Mouse (Mus musculus) spleen, postnatal 10 days (tissue): ENCODE results near the gene Aaed1.
A peak's percentile ranks its signal among the peaks of the same experiment; 100 is the strongest.
"Not testable (repeated sequence)": the region's sequence is repeated elsewhere in the genome, so short reads cannot be mapped to it uniquely, and the experiment has no call there.

ENCODE experiments used
- DNase-seq, 2 experiments: peaks; one replicate each; pipeline ENCODE4 v3.0.0; 2021 to 2022; ENCODE audit warnings: low spot score in 2 of 2

Aaed1 gene

GRCm38 (mm10) chr13:64307508-64307907, 5.0 kb downstream of the Aaed1 start:
- DNase-seq, result no peak

DNA sequence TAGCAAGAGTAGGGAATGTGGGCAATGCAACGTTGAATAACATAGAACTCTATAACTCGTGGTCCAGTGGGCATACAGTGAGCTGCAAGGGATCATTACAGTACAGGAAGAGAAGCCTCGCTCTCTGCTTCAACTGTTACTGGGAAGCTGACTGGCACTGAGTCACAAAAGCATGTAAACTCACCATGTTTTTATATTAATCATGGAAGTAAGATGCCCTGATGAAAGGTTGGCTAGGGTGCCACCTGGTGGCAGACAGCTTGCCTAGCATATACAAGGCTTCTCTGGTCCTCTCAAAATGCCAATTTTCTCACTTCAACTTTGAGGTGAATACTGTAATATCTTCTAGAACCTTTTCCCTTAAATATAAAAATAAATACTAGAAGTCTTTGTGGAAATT, 6.4 kb downstream of the Aaed1 start:
- DNase-seq, result peak in 1 of 2 experiments; percentile 74

- DNase-seq, result no peak
Measured at GRCm38 (mm10) chr13:64299069-64299468, 13.4 kb downstream of the Aaed1 start.

DNA sequence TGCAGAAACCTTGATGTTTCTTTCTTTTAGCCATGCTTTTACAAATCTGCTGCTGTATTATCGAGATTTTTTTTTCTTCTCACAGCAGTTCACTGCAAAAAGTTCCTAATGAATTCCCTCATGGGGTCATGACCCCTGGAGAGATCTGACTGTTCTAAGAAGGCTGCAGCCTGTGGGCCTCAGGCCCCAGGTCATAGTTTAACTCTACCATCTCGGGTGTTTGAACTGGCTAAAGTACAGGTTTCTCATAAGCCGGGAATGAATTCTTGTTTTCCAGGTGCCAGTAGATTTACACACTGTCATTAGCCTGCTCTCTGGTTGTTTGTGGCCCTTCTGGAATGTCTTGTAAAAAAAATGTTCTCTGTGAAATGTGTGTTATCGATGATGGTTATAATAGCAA, 25.7 kb downstream of the Aaed1 start:
- no peak for DNase-seq

GRCm38 (mm10) chr13:64286321-64286720, 26.2 kb downstream of the Aaed1 start:
- DNase-seq, result no peak

- DNase-seq, result no peak
Measured at GRCm38 (mm10) chr13:64284676-64285075, 27.8 kb downstream of the Aaed1 start.

DNA sequence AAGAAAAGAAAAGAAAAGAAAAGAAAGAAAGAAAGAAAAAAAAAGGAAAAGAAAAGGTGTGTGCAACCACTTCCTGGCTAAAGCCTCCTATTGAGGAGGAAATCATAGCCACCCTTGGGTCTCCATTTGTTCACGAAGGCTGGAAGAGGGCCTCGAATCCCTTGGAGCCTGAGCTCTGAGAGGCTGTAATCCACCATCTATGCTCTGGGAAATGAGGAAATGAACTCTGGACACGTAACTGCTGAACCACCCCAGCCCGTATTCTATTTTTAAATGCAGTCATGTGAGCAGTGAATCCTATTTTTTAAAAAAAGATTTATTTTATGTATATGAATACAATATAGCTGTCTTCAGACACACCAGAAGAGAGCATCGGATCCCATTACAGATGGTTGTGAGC, 31.6 kb downstream of the Aaed1 start:
- no peak for DNase-seq

- DNase-seq, result no peak
Measured at GRCm38 (mm10) chr13:64275754-64276127, 36.8 kb downstream of the Aaed1 start.

DNA sequence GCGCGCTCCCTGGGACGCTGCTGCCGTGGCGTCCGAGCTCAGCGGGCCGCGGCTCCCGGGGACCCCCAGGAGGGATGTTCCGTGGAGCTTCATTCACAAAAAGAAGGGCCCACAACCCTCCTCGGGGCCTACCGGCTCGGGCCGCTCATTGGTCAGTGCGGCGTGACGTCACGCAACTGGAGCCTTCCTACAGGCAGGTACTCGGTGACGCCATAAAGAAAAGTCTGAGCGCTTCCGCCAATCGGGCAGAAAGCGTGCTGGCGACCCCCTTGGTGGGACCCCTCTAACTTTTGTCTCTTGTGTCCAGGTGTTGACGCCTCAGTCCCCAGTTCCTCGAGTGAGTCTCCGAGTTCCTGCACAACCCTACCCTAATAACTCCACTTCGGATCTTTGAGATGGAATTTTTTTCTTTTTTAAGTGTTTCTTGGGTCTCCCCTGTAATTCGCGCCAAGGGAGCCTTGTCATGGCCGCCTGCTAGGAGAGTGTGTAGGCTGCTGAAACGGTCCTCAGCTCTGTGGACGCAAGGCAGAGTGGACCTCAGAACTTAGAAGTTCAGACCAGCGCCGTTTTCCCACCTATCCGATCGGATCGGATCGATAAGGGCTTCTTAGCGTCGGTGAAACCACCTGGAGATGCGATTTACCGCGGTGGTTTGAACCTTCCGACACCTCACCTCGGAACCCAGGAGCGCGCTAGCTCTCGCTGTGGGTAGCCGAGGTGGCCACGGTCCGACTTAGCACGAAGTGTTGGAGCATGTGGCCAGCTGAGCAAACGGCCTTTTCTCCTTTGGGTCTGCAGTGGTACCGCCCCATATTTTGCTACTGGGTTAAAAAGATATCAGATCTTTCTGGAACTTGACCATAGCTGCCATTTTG, 37.4 kb downstream of the Aaed1 start, which contains the start of gene Cdc14b:
Gene Cdc14b, minus strand, starts transcription at position 412 of the 875 bp plus-strand sequence.
- peak; percentile 17 to 55 for DNase-seq

DNA sequence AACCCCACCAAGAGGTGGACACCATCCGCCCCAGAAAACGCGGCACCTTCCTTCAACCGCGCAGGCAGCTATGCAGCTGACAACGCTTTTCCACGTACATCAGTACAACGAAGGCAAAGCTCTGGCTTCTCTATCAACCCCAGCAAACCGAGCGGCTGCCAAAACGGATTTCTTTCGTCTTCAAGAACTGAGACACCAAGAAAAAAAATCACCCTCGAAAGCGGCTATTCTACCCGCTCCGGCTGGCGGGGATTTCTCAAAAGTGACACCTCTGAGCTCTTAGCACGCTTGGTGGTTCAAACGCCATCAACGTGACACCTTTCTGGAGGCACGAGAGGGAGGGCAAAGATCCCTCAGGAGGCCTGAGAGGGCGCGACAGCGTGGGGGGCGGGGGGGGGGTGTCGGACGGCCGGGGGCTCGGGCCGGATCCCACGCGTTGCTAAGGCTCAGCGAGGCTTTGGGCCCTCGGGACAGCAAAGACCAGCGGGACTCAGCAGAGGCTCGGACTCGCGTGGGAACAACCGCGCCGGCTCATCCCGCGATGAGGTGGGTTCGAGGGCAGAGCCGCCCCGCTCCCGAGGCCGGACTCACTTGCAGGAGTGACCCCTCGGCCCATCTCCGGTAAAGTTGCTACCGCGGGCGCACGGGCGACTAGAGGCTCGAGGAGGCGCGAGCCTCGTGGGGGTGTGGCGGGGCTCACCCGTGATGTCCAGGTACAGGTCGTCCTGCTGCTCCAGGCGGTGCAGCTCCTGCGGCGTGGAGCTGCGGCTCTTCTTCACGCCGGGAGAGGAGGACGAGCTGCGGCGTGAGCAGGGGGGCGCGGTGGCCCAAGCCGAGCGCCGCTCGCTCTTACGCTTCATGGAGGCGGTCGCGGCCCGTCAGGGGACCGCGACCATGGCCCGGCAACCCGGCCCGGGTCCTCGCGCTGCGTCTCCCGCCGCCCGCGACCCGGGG, 38.3 kb downstream of the Aaed1 start:
- peak; percentile 20 to 21 for DNase-seq

- DNase-seq, result no peak
Measured at GRCm38 (mm10) chr13:64273352-64273751, 39.2 kb downstream of the Aaed1 start.

DNA sequence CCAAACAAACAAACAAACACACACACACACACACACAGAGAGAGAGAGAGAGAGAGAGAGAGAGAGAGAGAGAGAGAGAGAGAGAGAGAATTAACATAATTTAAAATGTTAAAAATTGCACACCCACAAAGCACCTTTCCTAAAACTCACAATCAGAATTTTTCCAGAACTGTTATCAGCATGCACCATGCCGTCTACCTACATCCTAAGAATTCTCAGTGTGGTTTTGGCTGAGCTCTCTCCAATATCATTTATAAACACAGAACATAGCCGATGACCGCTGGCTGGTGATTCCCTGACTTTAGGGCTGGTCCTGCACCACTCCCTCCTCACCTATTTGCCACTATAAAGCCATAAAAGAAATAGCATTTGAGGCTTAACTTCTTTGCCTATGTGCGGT, 44.1 kb downstream of the Aaed1 start:
- DNase-seq, result no peak

DNA sequence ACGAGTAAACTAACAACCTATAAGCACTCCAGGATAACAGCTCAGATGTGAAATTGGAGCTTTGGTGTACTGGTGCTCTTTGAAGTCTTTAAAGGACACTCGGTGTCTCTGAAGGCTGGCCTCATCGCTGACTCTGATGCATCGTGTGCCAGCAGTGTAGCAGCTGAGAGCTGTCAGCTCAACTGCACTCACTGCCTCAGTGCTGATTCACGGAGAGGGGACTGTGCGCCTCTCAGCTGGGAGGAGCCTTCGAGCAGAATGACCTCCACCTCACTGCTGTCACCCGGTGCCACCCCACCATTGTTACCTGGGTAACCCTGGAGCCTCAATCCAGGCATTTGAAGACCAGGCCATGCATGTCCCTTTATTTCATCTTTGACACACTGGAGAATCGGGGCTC, 45.4 kb downstream of the Aaed1 start:
- no peak for DNase-seq

DNA sequence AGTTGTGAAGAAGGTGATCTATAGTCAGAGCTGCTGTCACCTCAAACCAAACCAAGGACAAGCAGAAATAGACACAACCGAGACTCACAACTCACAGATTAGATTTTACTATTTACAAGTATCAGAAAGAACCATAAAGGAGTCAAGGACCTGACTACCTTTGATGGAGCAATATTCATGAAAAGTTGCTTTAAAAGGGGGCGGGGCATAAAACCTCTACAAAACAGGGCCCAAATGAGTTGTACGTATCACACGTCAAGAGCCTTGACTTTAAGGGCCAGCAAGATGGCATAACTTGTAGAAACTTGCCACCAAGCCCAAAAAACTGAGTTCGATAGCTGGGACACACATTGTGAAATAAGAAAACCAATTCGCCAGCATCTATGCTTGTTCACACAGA, 47.9 kb downstream of the Aaed1 start:
- no peak for DNase-seq

DNA sequence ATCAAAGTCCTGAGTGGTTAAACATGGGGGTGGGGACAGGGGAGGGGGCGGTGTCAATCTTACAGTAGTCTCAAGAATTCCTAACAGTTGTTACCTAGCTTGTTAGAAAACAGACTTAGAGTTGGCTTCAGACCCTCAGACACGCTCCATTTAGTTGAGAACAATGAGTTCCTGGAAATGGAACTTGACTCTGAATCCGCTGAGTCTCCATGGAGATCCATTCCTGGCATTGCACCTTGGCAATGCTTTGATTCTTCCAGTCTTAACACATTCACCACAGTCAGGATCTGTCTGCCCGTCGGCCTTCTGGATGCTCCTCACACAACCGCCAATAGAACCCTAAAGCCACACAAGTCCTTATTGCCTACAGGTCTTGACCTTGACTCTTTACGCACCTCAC, 52.6 kb downstream of the Aaed1 start:
- no peak for DNase-seq

- DNase-seq, result no peak
Measured at GRCm38 (mm10) chr13:64258516-64258821, 54.0 kb downstream of the Aaed1 start.

- no peak for DNase-seq
Measured at GRCm38 (mm10) chr13:64257814-64258515, 54.5 kb downstream of the Aaed1 start.

GRCm38 (mm10) chr13:64257010-64257813, 55.3 kb downstream of the Aaed1 start:
- no peak for DNase-seq

DNA sequence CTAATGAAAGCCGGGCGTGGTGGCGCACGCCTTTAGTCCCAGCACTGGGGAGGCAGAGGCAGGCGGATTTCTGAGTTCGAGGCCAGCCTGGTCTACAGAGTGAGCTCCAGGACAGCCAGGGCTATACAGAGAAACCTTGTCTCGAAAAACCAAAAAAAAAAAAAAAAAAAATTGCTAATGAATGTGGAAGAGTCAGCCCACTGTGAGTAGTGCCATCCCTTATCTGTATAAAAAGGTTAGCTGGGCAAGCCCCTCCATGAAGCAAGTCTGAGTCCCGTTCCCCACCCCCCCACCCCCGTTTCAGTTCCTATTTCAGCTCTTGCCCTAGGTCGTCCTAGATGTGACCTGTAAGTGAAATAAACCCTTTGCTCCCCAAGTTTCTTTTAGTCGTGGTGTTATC, 58.3 kb downstream of the Aaed1 start:
- DNase-seq, result not testable (repeated sequence)

- DNase-seq, result no peak
Measured at GRCm38 (mm10) chr13:64253697-64254096, 58.8 kb downstream of the Aaed1 start.

DNA sequence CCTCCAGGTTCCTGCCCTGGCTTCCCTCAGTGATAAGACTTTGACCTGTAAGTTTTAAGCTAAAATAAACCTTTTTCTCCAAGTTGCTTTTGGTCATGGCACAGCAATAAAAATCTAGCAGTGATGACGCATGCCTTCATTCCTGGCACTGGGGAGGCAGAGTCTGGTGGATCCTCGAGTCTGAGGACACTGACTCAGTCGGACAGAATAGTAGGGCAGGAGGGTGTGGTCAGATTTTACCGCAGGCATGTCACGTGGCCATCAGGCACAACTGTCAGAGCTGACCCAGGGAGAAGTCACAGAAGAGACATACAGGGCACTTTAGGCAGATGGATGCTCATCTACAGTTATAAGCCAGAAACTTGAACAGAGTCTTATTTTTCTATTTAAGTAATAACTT, 60.4 kb downstream of the Aaed1 start:
- DNase-seq, result no peak
